Mouse (Mus musculus): Measurements from ENCODE around the gene H2-M10.3.

Gene H2-M10.3

DNA sequence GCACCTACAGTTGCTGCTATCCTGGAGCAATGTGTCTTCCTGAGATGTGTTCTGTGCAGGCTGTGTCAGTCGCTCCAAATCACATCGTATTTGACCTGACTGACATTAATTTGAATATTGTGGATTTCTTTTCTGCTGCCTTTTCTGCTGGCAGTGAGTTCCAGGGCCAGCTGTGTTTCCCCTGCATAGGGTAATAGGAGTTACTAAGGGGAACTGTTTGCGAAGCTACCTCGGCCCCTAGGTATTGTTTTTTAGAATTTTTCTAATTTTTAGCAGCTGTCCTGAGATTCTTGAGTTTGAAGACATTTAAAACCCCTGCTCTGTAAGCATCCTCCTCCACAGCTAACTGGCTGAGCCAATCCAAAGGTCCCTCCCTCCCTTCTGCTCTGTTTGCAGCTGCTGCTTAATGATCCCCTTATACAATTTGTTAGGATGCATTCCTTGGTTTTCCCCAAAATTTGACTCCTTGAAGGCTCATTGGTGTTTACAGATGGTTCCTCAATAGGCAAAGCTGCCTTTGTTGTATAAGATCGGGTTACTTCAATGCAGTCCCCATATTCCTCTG lies 52.4 kb downstream of the H2-M10.3 start:
- TF ChIP-seq CTCF (conservative IDR thresholded peaks at IDR 0.05; ENCODE audit: low read length) (no peak), POU5F1 (IDR thresholded peaks at IDR 0.05; ENCODE audit: borderline replicate concordance, low read length) (no peak), NANOG (IDR thresholded peaks at IDR 0.05; ENCODE audit: borderline replicate concordance, low read length) (no peak)
- Histone ChIP-seq H3K4me1 (replicated peaks; ENCODE audit: low read depth, low read length) (peaks cover 13% of the 10 kb centered on the region), H3K36me3 (ENCODE audit: insufficient read depth, low read length) (no peaks in the 10 kb centered on the region), H3K9me3 (ENCODE audit: low read length) (no peaks in the 10 kb centered on the region), H3K4me3 (replicated peaks; ENCODE audit: low read length) (peak overlapping the region; percentile 69), H3K27me3 (ENCODE audit: insufficient read depth, low read length) (peaks cover 25% of the 10 kb centered on the region)

DNA sequence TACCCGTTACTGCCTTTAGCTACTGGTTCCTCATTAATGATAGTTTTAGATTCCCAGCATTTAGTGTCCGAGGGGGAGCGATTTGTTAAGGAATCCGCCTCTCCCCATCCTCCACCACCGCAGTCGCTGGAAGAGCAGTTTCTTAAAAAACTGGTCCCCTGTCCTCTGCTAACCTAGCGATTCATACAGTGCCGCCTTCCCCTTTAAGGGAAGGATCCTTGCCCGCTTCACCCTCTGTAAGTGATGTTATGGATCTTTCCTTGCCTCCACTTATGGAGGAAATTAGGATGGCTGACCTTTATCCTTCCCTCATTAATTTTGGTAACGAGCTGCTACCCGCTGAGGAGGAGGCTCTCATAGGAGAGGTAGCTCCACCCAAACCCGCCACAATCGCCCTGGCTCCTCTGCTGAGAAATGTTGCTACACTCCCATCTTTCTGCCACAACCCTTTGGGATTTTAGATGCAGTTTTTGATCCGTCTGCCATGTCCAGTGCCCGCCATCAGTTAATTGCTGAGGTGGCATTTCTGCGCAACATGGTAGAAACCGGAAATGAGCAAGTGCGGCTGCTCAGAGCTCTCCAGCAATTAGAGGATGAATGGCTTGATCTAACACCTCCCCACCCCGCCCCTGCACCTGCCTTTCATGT lies 53.1 kb downstream of the H2-M10.3 start:
- Histone ChIP-seq H3K4me1 (replicated peaks; ENCODE audit: low read depth, low read length) (peaks cover 13% of the 10 kb centered on the region), H3K27me3 (ENCODE audit: insufficient read depth, low read length) (peaks cover 25% of the 10 kb centered on the region), H3K36me3 (ENCODE audit: insufficient read depth, low read length) (no peaks in the 10 kb centered on the region), H3K4me3 (replicated peaks; ENCODE audit: low read length) (peak overlapping the region; percentile 69), H3K9me3 (ENCODE audit: low read length) (no peaks in the 10 kb centered on the region)
- TF ChIP-seq NANOG (IDR thresholded peaks at IDR 0.05; ENCODE audit: borderline replicate concordance, low read length) (0 out of 2 replicates have a peak, but pooled peaks have one; percentile 20), POU5F1 (IDR thresholded peaks at IDR 0.05; ENCODE audit: borderline replicate concordance, low read length) (no peak)
